Mouse (Mus musculus) naive thymus-derived CD4-positive, alpha-beta T cell, adult 2 months (primary cell): ENCODE measurements around the gene Cbr4.
A peak's percentile ranks its signal among the peaks of the same experiment; 100 is the strongest.

ENCODE experiments used
- DNase-seq: peaks from one replicate; pipeline ENCODE4 v3.0.0-alpha.2; 2011; ENCODE audit warnings: low read depth

Cbr4 gene

GRCm38 (mm10) chr8:61497110-61497509 lies 9.6 kb downstream of the Cbr4 start:
- no peak for DNase-seq

GRCm38 (mm10) chr8:61499035-61499434 lies 11.5 kb downstream of the Cbr4 start:
- peak; percentile 12 for DNase-seq

- DNase-seq = no peak
These were observed 13.4 kb downstream of the Cbr4 start for GRCm38 (mm10) chr8:61500914-61501313.

- DNase-seq = no peak
These were observed 14.7 kb downstream of the Cbr4 start for GRCm38 (mm10) chr8:61502277-61502676.

- no peak for DNase-seq
These were observed 27.8 kb downstream of the Cbr4 start for GRCm38 (mm10) chr8:61515110-61515930.

GRCm38 (mm10) chr8:61515931-61516744 lies 28.6 kb downstream of the Cbr4 start:
- DNase-seq = peak; percentile 78

- no peak for DNase-seq
These were observed 29.4 kb downstream of the Cbr4 start for GRCm38 (mm10) chr8:61516745-61517501.

- DNase-seq = peak; percentile 27
These were observed 30.1 kb downstream of the Cbr4 start for GRCm38 (mm10) chr8:61517502-61518185.

GRCm38 (mm10) chr8:61522132-61522531 lies 34.6 kb downstream of the Cbr4 start:
- peak; percentile 44 for DNase-seq

GRCm38 (mm10) chr8:61527037-61527436 lies 39.5 kb downstream of the Cbr4 start:
- DNase-seq = no peak

GRCm38 (mm10) chr8:61528197-61528596 lies 40.7 kb downstream of the Cbr4 start:
- no peak for DNase-seq

- no peak for DNase-seq
These were observed 41.1 kb downstream of the Cbr4 start for GRCm38 (mm10) chr8:61528642-61529041.

- no peak for DNase-seq
These were observed 44.6 kb downstream of the Cbr4 start for GRCm38 (mm10) chr8:61531944-61532795.

- no peak for DNase-seq
These were observed 45.3 kb downstream of the Cbr4 start for GRCm38 (mm10) chr8:61532831-61533230.

GRCm38 (mm10) chr8:61533356-61533926 lies 45.9 kb downstream of the Cbr4 start:
- DNase-seq = no peak

GRCm38 (mm10) chr8:61535472-61535871 lies 47.9 kb downstream of the Cbr4 start:
- no peak for DNase-seq

- no peak for DNase-seq
These were observed 49.9 kb downstream of the Cbr4 start for GRCm38 (mm10) chr8:61537471-61537870.

- DNase-seq = peak; percentile 88
These were observed 52.4 kb downstream of the Cbr4 start for GRCm38 (mm10) chr8:61539828-61540500.

GRCm38 (mm10) chr8:61549585-61549984 lies 62.1 kb downstream of the Cbr4 start:
- no peak for DNase-seq
